Mouse (Mus musculus) gastrocnemius, adult 2 months (tissue): ENCODE results near the gene Ehd2. TPM values are rescaled to one million over a fixed set of nuclear protein-coding genes. Genes with fewer than 3 reads are reported as not detected.

Experiments
- DNase-seq: peaks from one replicate; pipeline ENCODE4 v3.0.0; 2022
- H3K27ac ChIP-seq: fragments of 200-600 bp; 2 replicates; pipeline ENCODE4 v1.8.1; 2022; ENCODE audit warnings: mild to moderate bottlenecking
- H3K4me3 ChIP-seq: fragments of 200-600 bp; 2 replicates; pipeline ENCODE4 v1.8.1; 2022; ENCODE audit warnings: mild to moderate bottlenecking, moderate library complexity
- CTCF ChIP-seq: fragments of 200-600 bp; IDR thresholded peaks from 2 replicates; pipeline ENCODE4 v1.8.1; 2022; ENCODE audit warnings: antibody characterized with exemption, mild to moderate bottlenecking, moderate library complexity
- intact Hi-C: fragments of 180-260 bp; cut with DNase I; formaldehyde crosslinking; loops from one replicate; pipeline ENCODE4 v1.15.1; 2025
- long read RNA-seq, 2 experiments: library from polyadenylated mRNA; stranded (forward); transcript quantifications; one replicate each; pipeline ENCODE4 v2.0.0; 2021
- total RNA-seq, 2 experiments: library from RNA; stranded (reverse); gene quantifications; 2 replicates each; pipeline ENCODE4 v1.2.3; 2021

Ehd2 gene
- 10 to 100 TPM; 31.4 to 38.7 TPM for total RNA-seq
- long read RNA-seq, experiment 1, full-length matches to known transcripts = 38 of 52 reads
- long read RNA-seq, experiment 1, partial matches to known transcripts = 1 of 52 reads
- long read RNA-seq, experiment 1, other reads (novel, unspliced or antisense) = 13 of 52 reads
- long read RNA-seq, experiment 2, full-length matches to known transcripts = 19 of 28 reads
- long read RNA-seq, experiment 2, partial matches to known transcripts = 1 of 28 reads
- long read RNA-seq, experiment 2, other reads (novel, unspliced or antisense) = 8 of 28 reads

- DNase-seq = peak; percentile 91
- no peak; the same call in 1 of the 2 replicates for TF ChIP-seq CTCF
- Histone ChIP-seq H3K4me3 (peak within 1 kb of the TSS; percentile 86), H3K27ac (peak within 1 kb of the TSS; percentile 95)
- intact Hi-C loops = loop anchor here (1.0 to 2.0 kb wide), 2 partner anchors 19 to 37 kb away; no protein-coding TSS in a partner anchor
Observed at GRCm38 (mm10) chr7:15967312-15967711, at the start of gene Ehd2. Gene Ehd2 (minus strand): TSS chr7:15967567.

DNA sequence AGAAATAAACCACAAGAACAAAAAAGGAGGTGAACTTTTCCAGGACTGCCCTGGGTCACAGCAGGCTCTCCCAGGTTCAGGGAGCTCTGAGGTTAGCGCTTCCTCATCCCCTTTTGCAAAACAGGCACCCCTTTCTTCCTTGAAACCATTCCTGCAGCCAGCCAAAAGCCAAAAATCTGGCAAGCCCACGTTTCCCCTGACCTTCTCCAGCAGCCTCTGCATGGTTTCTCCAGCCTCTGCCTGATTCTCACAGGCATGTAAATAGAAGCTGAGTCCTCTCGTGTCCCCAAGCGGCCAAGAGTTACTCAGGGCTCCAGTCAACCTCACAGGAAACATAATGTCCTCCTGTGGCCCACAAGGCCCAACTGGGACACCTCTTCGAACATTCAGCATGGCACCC is 48.0 kb upstream of the Ehd2 start:
- H3K27ac ChIP-seq = peak overlapping the region; percentile 84
- H3K4me3 ChIP-seq = no peak overlapping the region
- intact Hi-C loops = loop anchor here (5.0 kb wide), 1 partner anchor 33 kb away; no protein-coding TSS in a partner anchor
- no peak for DNase-seq
- no peak for TF ChIP-seq CTCF

DNA sequence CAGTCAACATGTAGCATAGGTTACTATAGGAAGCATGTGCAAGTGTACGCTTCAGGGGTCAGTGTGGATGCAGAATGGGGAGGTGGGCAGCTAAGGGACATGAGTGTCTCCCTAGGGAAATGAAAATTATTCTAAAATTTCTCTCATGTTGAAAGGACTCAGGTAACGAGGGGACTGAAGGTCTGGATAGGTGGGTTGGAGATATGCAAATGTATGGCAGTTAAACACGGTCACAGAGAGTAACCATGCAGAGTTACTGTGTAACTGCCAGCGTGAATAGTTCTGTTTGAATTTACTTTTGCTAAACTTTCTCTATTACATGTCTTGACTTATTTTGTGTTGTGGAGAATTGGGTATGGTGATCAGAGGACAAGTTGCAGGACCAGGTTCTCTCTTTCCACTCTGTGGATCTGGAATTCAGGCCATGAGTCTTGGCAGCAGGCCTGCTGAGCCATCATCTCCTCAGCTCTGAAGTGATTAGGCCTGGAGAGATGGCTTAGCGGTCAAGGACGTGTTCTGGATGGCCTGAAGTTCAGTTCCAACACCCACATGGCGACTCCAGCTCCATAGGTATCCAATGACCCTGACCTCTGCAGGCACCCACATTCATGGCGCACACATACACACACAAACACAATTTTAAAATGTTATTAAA is 47.3 kb upstream of the Ehd2 start:
- intact Hi-C loops = loop anchor here (5.0 kb wide), 1 partner anchor 32 kb away; no protein-coding TSS in a partner anchor
- TF ChIP-seq CTCF = no peak
- no peak overlapping the region for H3K4me3 ChIP-seq
- peak overlapping the region; percentile 84 for H3K27ac ChIP-seq
- peak; percentile 78 for DNase-seq

- Histone ChIP-seq H3K27ac (peak overlapping the region; percentile 84), H3K4me3 (no peak overlapping the region)
- no peak for DNase-seq
- TF ChIP-seq CTCF = no peak
- intact Hi-C loops = no loop called here
Observed at GRCm38 (mm10) chr7:16013722-16014275, 46.4 kb upstream of the Ehd2 start.

DNA sequence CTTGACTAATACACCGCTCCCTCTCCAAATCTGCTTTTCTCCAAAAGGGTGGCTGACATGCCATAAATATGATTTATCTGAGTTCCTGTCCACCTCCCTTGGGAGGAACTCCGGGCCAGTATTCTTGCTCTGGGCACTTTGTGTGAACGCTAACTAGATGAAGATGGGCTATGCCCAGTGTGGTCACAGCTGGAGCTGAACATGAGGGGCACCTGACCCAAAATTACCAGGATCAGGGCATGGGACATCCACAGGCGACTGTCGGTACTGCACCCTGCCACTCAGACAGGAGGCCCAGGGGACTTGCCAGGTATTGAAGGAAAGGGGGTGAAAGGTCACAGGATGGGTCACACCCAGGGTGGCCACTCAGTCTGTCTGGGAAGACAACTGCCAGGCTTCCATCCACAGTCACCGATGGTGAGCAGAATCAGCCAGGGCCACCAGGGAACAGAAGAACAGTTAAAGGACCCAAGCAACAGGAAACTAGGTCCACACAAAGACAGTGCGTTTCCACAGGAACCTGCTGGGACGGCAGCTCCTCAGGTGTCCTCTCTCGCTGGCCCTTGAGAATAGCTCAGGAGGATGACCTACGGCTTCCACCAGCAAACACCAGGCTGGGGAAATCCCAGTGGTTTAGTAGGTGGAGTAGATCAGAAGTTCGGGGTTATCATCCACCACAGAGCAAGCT is 45.4 kb upstream of the Ehd2 start:
- TF ChIP-seq CTCF = peak; percentile 69
- DNase-seq = peak; percentile 51
- Histone ChIP-seq H3K4me3 (no peak overlapping the region), H3K27ac (peak overlapping the region; percentile 84)
- intact Hi-C loops = no loop called here

GRCm38 (mm10) chr7:16011418-16012085 is 44.2 kb upstream of the Ehd2 start:
- no peak for TF ChIP-seq CTCF
- Histone ChIP-seq H3K27ac (peak overlapping the region; percentile 84), H3K4me3 (no peak overlapping the region)
- no peak for DNase-seq
- intact Hi-C loops = no loop called here

- intact Hi-C loops = no loop called here
- TF ChIP-seq CTCF = no peak
Observed at GRCm38 (mm10) chr7:16010649-16011048, 43.3 kb upstream of the Ehd2 start.

DNA sequence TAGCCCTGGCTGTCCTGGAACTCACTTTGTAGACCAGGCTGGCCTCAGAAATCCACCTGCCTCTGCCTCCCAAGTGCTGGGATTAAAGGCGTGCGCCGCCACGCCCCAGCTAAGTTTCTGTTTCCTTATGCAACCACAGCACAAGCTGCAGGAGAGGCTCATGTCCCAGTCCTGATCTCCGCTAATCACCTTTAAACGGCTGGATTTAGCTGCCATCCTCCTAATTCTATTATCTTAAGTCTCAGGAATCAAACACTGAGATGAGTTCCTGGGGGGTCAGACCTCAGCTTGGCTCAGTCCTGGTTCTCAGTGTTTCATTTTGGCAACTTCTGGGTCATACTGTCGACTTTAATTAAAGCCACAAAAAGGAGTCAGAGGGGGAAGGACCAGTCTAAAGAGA is 42.3 kb upstream of the Ehd2 start:
- H3K27ac ChIP-seq = peak overlapping the region; percentile 84
- no peak for DNase-seq
- intact Hi-C loops = no loop called here
- H3K4me3 ChIP-seq = no peak overlapping the region
- no peak for TF ChIP-seq CTCF

More at GRCm38 (mm10) chr7:16010649-16011048, 43.3 kb upstream of the Ehd2 start:
- no peak for DNase-seq
- Histone ChIP-seq H3K27ac (peak overlapping the region; percentile 84), H3K4me3 (no peak overlapping the region)

DNA sequence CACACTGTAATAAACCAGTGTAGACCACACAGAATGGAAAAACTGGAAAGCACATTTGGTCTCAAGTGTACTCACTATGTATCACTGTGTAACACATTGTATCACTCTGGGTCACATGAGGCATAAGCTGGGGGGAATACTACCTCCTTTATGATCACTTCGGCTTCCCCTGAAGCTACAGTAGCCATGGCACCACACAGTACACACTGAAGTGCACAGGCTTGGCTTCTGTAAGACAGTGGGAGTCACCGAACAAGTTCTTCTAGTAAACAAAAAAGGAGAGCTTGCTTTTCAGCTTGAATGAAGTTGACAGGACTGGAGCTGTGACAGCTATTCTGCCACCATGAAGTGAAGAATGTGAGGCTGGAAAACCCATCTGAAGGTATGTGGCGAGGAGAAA is 37.7 kb upstream of the Ehd2 start:
- intact Hi-C loops = no loop called here

DNA sequence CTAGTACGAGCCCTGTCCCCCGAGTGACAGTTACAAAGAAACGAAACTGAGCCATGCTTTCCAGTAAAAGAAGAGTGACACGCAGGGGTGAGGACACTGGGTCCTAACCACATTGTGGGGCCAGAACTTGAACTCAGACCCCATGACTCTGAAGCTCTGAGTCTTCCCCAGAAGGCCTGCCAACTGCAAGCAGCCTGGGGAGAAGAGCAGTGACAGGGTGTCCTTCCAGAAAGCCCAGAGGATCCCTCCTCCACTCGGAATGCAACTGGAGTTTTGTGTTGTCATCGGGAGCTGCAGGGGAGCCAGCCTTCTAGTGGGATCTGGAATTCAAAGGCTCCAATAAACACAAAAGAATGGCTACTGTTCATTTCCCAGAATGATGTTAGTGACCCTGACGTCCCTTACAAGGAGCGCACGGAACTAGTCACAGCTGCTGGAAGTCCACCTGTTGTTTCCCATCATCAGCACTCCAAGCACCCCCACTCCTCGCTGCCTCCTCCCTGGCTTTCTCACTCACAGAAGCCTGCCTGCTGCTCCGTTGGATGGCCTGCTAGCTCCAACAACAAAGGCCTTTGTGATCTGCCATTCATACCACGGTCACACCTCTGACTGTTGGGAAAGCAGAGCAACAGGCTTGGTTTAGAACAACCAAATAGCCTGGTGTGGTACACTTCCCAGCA is 37.0 kb upstream of the Ehd2 start:
- TF ChIP-seq CTCF = no peak
- intact Hi-C loops = no loop called here
- DNase-seq = peak; percentile 65
- Histone ChIP-seq H3K27ac (peak overlapping the region; percentile 90), H3K4me3 (peak overlapping the region; percentile 56)

More for the DNA sequence above, 37.7 kb upstream of the Ehd2 start:
- DNase-seq = no peak
- H3K4me3 ChIP-seq = peak overlapping the region; percentile 56
- peak overlapping the region; percentile 90 for H3K27ac ChIP-seq
- no peak for TF ChIP-seq CTCF

- H3K4me3 ChIP-seq = no peak overlapping the region
- TF ChIP-seq CTCF = no peak
- peak overlapping the region; percentile 90 for H3K27ac ChIP-seq
- DNase-seq = no peak
- intact Hi-C loops = no loop called here
Observed at GRCm38 (mm10) chr7:16003032-16003431, 35.7 kb upstream of the Ehd2 start.
